Mouse (Mus musculus): Measurements from ENCODE around the gene Xylt2. TPM values are rescaled to one million over a fixed set of nuclear protein-coding genes. Genes with fewer than 3 reads are reported as not detected.

Gene Xylt2
- total RNA-seq (2012; rRNA removed) (15.5 and 20.2 TPM in 2 replicates), total RNA-seq (2014; rRNA removed) (10.1 and 11.2 TPM in 2 replicates), polyA plus RNA-seq (2012; ENCODE audit: insufficient read length, low read depth) (15.2 and 16.3 TPM in 2 replicates)

- H3K9ac ChIP-seq (ENCODE audit: insufficient read depth, low read depth) = peak within 1 kb of the TSS; percentile 83
- H3K9me3 ChIP-seq (replicated peaks; ENCODE audit: low read length) = peaks cover 2% of the 10 kb centered on the region
- in situ Hi-C loops (cut with MboI; ENCODE audit: low pct_ligation_motif_present, low pct_unique_long_range_greater_than_20kb, low sequenced_read_pairs) = no loop called here
- no peak within 1 kb of the TSS for H3K27ac ChIP-seq (ENCODE audit: insufficient read depth, low read depth)
- H3K4me3 ChIP-seq (replicated peaks in 1 of 3; ENCODE audit: low read depth in 2 of 3, low read length in 2 of 3, poor library complexity in 1 of 3) = peak within 1 kb of the TSS; percentile 77 to 95 (median 81)
- peak; percentile 89 for DNase-seq (ENCODE audit: extremely low read depth)
- TF ChIP-seq MAZ (IDR thresholded peaks at IDR 0.05; ENCODE audit: low read depth, low read length) (no peak), SIN3A (IDR thresholded peaks at IDR 0.05; ENCODE audit: low read length) (peak; percentile 20; the same call in 1 of the 2 replicates), MXI1 (IDR thresholded peaks at IDR 0.05; ENCODE audit: low read depth, low read length) (peak; percentile 67), MAX (IDR thresholded peaks at IDR 0.05; ENCODE audit: low read length) (0 out of 2 replicates have a peak, but pooled peaks have one; percentile 9), POLR2A (IDR thresholded peaks at IDR 0.05; ENCODE audit: low read depth, low read length) (peak; percentile 89), HCFC1 (IDR thresholded peaks at IDR 0.05; ENCODE audit: low read depth, low read length) (no peak), MYC (IDR thresholded peaks at IDR 0.05; ENCODE audit: low read depth, low read length) (0 out of 2 replicates have a peak, but pooled peaks have one; percentile 12), NRF1 (IDR thresholded peaks at IDR 0.05; ENCODE audit: low read depth, low read length) (peak; percentile 81), ELF1 (IDR thresholded peaks at IDR 0.05; ENCODE audit: low read depth, low read length) (peak; percentile 60), ZMIZ1 (IDR thresholded peaks at IDR 0.05; ENCODE audit: low read depth, low read length) (peak; percentile 89; the same call in 1 of the 2 replicates), RAD21 (IDR thresholded peaks at IDR 0.05; ENCODE audit: low read depth, low read length) (no peak), NELFE (IDR thresholded peaks at IDR 0.05; ENCODE audit: low read depth, low read length) (peak; percentile 84), RCOR1 (conservative IDR thresholded peaks at IDR 0.05; ENCODE audit: low read depth, low read length) (no peak), TCF12 (IDR thresholded peaks at IDR 0.05; ENCODE audit: low read depth, low read length) (peak; percentile 76), BHLHE40 (IDR thresholded peaks at IDR 0.05; ENCODE audit: low read depth, low read length) (no peak; the same call in 1 of the 2 replicates), IRF4 (IDR thresholded peaks at IDR 0.05; ENCODE audit: low read depth, low read length) (peak; percentile 37; the same call in 1 of the 2 replicates), EP300 (IDR thresholded peaks at IDR 0.05; ENCODE audit: low read length) (no peak), MEF2A (IDR thresholded peaks at IDR 0.05; ENCODE audit: borderline replicate concordance, low read depth, low read length) (peak; percentile 58; the same call in 1 of the 2 replicates)
- H3K4me1 ChIP-seq (ENCODE audit: control insufficient read depth in 1 of 2, insufficient read depth in 2 of 2) = peaks cover 12 to 29% of the 10 kb centered on the region in 2 experiments
- H3K27me3 ChIP-seq (replicated peaks) = no peaks in the 10 kb centered on the region
- peak within 1 kb of the TSS; percentile 82 for H3K4me2 ChIP-seq (ENCODE audit: insufficient read depth, low read depth, poor library complexity, severe bottlenecking)
- dilution Hi-C loops (cut with MboI; ENCODE audit: extremely low pct_ligation_motif_present, extremely low pct_unique_long_range_greater_than_20kb, low sequenced_read_pairs) = no loop called here
- peaks cover 0 to 23% of the 10 kb centered on the region in 2 experiments for H3K36me3 ChIP-seq (replicated peaks in 1 of 2; ENCODE audit: control insufficient read depth in 1 of 2, insufficient read depth in 1 of 2, low read length in 1 of 2)
- no peaks in the 10 kb centered on the region for H3K79me2 ChIP-seq (replicated peaks; ENCODE audit: control insufficient read depth, extremely low read depth, insufficient read depth, poor library complexity, severe bottlenecking)
Observed at GRCm38 (mm10) chr11:94676754-94677606, at the start of gene Xylt2. Xylt2 (minus strand) TSS chr11:94677515.

- Histone ChIP-seq H3K9ac (ENCODE audit: insufficient read depth, low read depth) (no peak overlapping the region), H3K4me1 (ENCODE audit: control insufficient read depth in 1 of 2, insufficient read depth in 2 of 2) (peaks cover 0 to 20% of the 10 kb centered on the region in 2 experiments; a peak in 3 of 4 replicates), H3K9me3 (replicated peaks; ENCODE audit: low read length) (peaks cover 3% of the 10 kb centered on the region), H3K79me2 (replicated peaks; ENCODE audit: control insufficient read depth, extremely low read depth, insufficient read depth, poor library complexity, severe bottlenecking) (no peaks in the 10 kb centered on the region), H3K27ac (ENCODE audit: insufficient read depth, low read depth) (no peak overlapping the region), H3K36me3 (replicated peaks in 1 of 2; ENCODE audit: control insufficient read depth in 1 of 2, insufficient read depth in 1 of 2, low read length in 1 of 2) (no peaks in the 10 kb centered on the region), H3K4me2 (ENCODE audit: insufficient read depth, low read depth, poor library complexity, severe bottlenecking) (no peak overlapping the region), H3K27me3 (replicated peaks) (peaks cover 25% of the 10 kb centered on the region), H3K4me3 (replicated peaks in 1 of 3; ENCODE audit: low read depth in 2 of 3, low read length in 2 of 3, poor library complexity in 1 of 3) (no peak overlapping the region)
- dilution Hi-C loops (cut with MboI; ENCODE audit: extremely low pct_ligation_motif_present, extremely low pct_unique_long_range_greater_than_20kb, low sequenced_read_pairs) = no loop called here
- TF ChIP-seq CHD1 (IDR thresholded peaks at IDR 0.05; ENCODE audit: low read depth, low read length) (no peak), MYC (IDR thresholded peaks at IDR 0.05; ENCODE audit: low read depth, low read length) (no peak), MEF2A (IDR thresholded peaks at IDR 0.05; ENCODE audit: borderline replicate concordance, low read depth, low read length) (no peak), TBP (conservative IDR thresholded peaks at IDR 0.05; ENCODE audit: low read depth, low read length) (no peak), HCFC1 (IDR thresholded peaks at IDR 0.05; ENCODE audit: low read depth, low read length) (no peak), MXI1 (IDR thresholded peaks at IDR 0.05; ENCODE audit: low read depth, low read length) (no peak), UBTF (IDR thresholded peaks at IDR 0.05; ENCODE audit: low read depth, low read length) (no peak), RCOR1 (conservative IDR thresholded peaks at IDR 0.05; ENCODE audit: low read depth, low read length) (no peak), IRF4 (IDR thresholded peaks at IDR 0.05; ENCODE audit: low read depth, low read length) (no peak), RAD21 (IDR thresholded peaks at IDR 0.05; ENCODE audit: low read depth, low read length) (no peak), GABPA (IDR thresholded peaks at IDR 0.05; ENCODE audit: insufficient replicate concordance, low read depth, low read length) (no peak), ZNF384 (IDR thresholded peaks at IDR 0.05; ENCODE audit: low read depth, low read length) (no peak), KAT2A (IDR thresholded peaks at IDR 0.05; ENCODE audit: insufficient replicate concordance, low read length) (no peak), SIN3A (IDR thresholded peaks at IDR 0.05; ENCODE audit: low read length) (no peak)
- in situ Hi-C loops (cut with MboI; ENCODE audit: low pct_ligation_motif_present, low pct_unique_long_range_greater_than_20kb, low sequenced_read_pairs) = loop anchor here (5.0 kb wide), 1 partner anchor 67 kb away; the partner anchor contains the start of genes Eme1 and Mrpl27
- no peak for DNase-seq (ENCODE audit: extremely low read depth)
Observed at GRCm38 (mm10) chr11:94719216-94719615, 41.9 kb upstream of the Xylt2 start.
